Mouse (Mus musculus) NIH3T3 (cell line): Measurements from ENCODE around the gene Olfr437.
"Not testable (repeated sequence)": the region's sequence is repeated elsewhere in the genome, so short reads cannot be mapped to it uniquely, and the experiment has no call there.

ENCODE experiments used
- DNase-seq: peaks from one replicate; pipeline ENCODE4 v3.0.0-alpha.2; 2012; ENCODE audit warnings: low read depth

Olfr437 gene

DNA sequence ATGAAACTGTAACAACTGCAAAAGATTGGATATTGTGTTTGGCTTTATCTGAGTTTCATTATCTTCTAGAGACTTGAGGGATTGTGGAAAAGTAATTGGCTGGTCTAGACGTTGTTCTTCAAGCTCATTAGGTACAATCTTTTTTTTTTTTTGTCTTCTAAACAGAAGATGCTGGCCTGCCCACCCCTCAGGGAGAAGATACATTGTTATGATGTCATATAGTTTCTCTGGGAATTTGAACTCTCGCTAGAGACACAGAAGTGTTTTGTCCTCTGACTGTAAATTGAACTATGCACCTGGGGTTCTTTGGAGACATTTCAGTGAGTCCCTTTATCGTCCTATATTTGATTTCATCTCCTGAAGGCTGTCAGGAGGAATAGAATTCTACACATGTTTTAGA lies at the start of gene Olfr437:
Gene Olfr437, plus strand, starts transcription at position 301 of the 400 bp plus-strand sequence.
- DNase-seq, result no peak

DNA sequence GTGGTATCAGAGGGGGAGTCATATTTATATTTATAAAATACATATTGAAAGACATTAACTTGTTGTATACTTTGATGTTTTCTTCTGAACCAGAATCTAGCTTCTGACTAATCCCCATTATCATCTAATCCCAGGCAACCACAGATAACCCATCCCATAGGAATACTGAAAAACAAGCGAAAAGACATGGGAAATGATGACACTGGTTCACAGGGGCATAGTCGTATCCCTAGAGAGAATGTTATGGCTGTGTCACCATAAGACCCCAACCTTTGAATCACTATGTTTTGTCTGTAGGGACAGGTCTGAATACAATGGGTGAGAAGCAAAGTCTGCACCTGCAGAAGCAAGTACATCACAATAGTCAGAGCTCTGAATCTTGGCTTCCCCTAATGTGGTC lies 16.8 kb upstream of the Olfr437 start, which contains the start of gene Olfr237-ps1:
Gene Olfr237-ps1, plus strand, starts transcription at position 301 of the 400 bp plus-strand sequence.
- not testable (repeated sequence) for DNase-seq

GRCm38 (mm10) chr6:43159502-43159901 lies 3.6 kb upstream of the Olfr437 start:
- no peak for DNase-seq

GRCm38 (mm10) chr6:43167246-43167645 lies 4.2 kb downstream of the Olfr437 start:
- no peak for DNase-seq

DNA sequence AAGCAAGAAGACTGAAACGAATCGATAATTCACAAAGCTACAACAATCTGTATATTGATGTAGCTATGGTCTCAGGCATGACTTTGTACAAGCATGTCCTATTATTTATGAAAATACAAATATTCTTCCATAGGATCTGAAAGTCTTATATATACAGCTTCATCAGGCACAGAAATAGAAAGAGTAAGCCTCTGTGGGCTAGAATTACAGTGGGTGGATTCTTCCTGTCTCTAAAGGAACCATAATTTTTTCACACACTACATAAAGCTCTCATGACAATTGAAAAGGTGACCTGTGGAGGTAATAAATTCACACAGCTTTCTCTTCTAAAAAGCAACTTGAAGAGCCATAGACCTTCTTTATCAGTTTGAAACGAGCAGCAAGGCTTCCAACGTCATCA lies 8.8 kb downstream of the Olfr437 start, which contains the start of gene Olfr13:
Gene Olfr13, plus strand, starts transcription at position 301 of the 400 bp plus-strand sequence.
- DNase-seq, result no peak

DNA sequence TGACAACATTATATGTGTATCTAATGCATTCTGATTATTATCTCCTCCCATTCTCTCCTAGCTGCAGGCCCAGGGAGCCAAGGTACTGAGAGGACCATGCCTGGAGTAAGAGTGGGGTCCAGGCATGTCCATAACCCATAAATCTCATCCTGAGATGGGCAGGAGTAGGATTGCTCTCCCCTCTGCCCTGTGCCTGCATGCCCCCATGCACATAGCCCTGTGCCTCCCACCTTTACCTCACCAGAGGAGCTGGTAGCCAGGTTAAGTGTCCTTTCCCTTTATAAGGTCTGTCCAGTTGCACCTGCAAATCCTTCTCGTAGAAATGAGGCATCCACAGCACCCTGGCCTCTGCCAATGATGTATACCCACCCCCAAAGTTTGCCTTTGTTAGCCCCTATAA lies 15.0 kb downstream of the Olfr437 start:
- DNase-seq, result no peak

GRCm38 (mm10) chr6:43178584-43179501 lies 15.8 kb downstream of the Olfr437 start:
- DNase-seq, result no peak

GRCm38 (mm10) chr6:43190986-43191385 lies 27.9 kb downstream of the Olfr437 start:
- no peak for DNase-seq

DNA sequence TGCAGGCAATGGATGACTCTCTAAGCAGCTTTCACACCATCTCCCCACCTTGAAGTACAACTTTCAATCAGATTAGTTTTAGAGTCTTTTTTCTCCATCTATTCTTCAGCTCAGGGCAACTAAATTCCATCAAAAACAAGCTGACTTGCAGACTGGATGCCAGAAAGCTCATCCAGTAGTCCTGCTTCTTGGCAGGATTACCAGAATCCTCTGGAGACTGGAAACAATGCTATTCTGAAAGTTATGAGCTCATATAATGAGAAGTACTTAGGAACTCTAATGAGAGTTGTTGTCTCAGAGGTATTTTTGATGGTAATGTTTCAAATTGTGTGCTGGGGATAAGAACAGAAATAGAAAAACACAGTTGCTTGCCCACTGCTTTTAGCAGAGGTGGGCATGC lies 33.7 kb downstream of the Olfr437 start, which contains the start of gene Olfr435:
Gene Olfr435, plus strand, starts transcription at position 366 of the 400 bp plus-strand sequence.
- DNase-seq, result no peak

DNA sequence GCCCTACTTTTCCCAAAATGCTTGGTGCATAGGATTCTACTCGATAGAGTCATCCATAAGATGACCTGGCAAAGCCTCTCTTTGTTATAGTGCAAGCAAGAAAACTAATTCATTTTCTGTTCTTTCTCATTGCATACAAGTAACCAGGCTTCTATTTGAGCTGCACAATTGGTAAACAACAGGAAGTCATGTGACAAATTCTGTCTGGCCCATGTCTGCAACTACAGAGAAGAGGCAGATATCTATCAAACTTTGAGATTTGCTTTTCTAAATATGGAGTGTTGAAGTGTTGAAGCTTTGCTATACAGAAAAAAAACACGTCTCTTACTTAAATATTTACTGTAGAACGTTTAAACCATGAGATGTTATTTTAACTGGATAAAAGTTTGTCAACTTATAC lies 35.0 kb downstream of the Olfr437 start:
- no peak for DNase-seq

GRCm38 (mm10) chr6:43202786-43203185 lies 39.7 kb downstream of the Olfr437 start:
- DNase-seq, result no peak

DNA sequence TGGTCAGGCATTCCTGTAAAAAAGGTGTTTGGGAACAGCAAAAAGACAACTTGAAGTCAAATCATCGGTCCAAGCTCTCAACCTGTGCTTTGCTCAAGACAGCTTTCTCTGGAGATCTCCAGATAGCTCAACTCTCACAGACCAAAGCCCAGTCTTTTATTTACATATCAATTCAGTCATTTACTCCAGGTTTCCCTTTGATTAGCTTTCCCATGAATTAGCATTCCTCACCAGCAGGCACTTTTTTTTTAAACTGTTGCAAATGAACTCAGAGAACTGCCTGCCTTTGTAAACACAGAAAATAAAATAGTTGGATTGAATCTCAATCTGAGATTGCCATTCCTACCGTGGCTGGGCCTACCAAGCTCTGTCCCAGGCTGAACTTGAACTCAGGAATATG lies 42.3 kb downstream of the Olfr437 start:
- no peak for DNase-seq

DNA sequence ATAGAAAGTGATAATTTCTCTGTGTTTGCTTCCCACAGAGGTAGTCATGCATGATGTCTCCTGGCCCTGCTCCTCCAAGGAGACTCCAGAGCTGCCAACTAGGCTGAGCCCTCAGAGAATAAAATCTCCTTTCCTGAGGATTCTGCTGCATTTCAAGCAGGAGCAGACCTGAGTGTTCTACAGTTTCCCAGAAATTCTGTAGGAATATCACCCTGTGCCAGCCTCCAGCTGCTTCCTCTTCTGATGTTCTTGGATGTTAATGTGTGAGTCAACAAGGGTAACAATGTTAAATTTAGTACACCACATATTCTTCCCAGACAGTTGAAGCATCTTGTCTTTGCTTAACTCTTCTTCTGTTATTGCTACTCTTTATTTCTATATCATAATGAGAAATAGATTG lies 49.8 kb downstream of the Olfr437 start, which contains the start of gene Olfr434:
Gene Olfr434, plus strand, starts transcription at position 149 of the 400 bp plus-strand sequence.
- DNase-seq, result not testable (repeated sequence)
